Mouse (Mus musculus) ES-E14 (cell line): ENCODE data around the gene Npas3.

ENCODE experiments used
- CHD2 ChIP-seq: IDR thresholded peaks from 2 replicates; pipeline ENCODE4 v1.6.1; 2014; ENCODE audit warnings: mild to moderate bottlenecking, low read depth, low read length, inconsistent platforms
- HCFC1 ChIP-seq: IDR thresholded peaks from 2 replicates; pipeline ENCODE4 v1.6.1; 2012; ENCODE audit warnings: low read length, inconsistent platforms, borderline replicate concordance; ENCODE audit not compliant: insufficient read depth
- MAFK ChIP-seq: IDR thresholded peaks from 2 replicates; pipeline ENCODE4 v1.6.1; 2014; ENCODE audit warnings: mild to moderate bottlenecking, low read depth, low read length, inconsistent platforms; ENCODE audit not compliant: insufficient read depth
- ZC3H11A ChIP-seq: IDR thresholded peaks from 2 replicates; pipeline ENCODE4 v1.6.1; 2012; ENCODE audit warnings: low read depth, mild to moderate bottlenecking, inconsistent platforms, low read length, borderline replicate concordance
- ZNF384 ChIP-seq: IDR thresholded peaks from 2 replicates; pipeline ENCODE4 v1.6.1; 2012; ENCODE audit warnings: low read depth, low read length, inconsistent platforms

DNA sequence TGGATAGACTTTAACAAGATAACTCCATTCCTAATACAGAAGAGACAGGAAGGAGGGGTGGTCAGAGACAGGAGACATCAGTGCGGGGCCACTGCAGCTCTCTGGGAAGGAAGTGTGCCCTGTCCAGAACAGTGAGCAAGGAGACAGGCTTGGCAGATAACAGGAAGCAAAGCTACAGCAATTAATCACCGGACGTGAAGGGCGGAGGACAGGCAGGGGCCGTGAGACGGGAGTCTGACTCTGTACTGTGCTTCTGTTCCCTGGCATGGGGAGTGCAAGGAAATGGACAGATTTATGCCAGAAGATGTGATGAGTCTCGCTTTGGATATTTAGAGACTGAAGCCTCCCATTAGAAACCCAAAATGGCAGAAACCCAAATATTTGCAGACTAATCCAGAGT, 47.3 kb downstream of the Npas3 start:
- TF ChIP-seq MAFK (no peak), CHD2 (no peak), HCFC1 (no peak), ZNF384 (no peak), ZC3H11A (no peak)
